Mouse (Mus musculus) hindbrain, embryonic 14.5 days (tissue): ENCODE results near the gene Runx3. TPM values are rescaled to one million over a fixed set of nuclear protein-coding genes. Genes with fewer than 3 reads are reported as not detected.

Experiments used
- ATAC-seq: fragments of 200-750 bp; cut with Nextera tagmentation; 2 replicates; pipeline ENCODE4 v1.8.0; 2017; ENCODE audit warnings: moderate number of reproducible peaks, mild to moderate bottlenecking, moderate TSS enrichment, moderate library complexity; ENCODE audit not compliant: low FRiP score
- DNase-seq: peaks from one replicate; pipeline ENCODE4 v3.0.0-alpha.2; 2015; ENCODE audit warnings: low spot score
- H3K27ac ChIP-seq: fragments of 300-500 bp; sonication (generic); 2 replicates; pipeline ENCODE4 v1.5.1; 2014; ENCODE audit warnings: mild to moderate bottlenecking, moderate library complexity
- H3K27me3 ChIP-seq: fragments of 300-500 bp; sonication (generic); 2 replicates; pipeline ENCODE4 v1.6.1; 2014; ENCODE audit warnings: mild to moderate bottlenecking, low read length, mixed read lengths; ENCODE audit not compliant: control insufficient read depth, insufficient read depth
- H3K36me3 ChIP-seq: fragments of 300-500 bp; sonication (generic); replicated peaks from 2 replicates; pipeline ENCODE4 v1.6.1; 2014; ENCODE audit not compliant: control insufficient read depth, insufficient read depth
- H3K4me1 ChIP-seq: fragments of 300-500 bp; sonication (generic); replicated peaks from 2 replicates; pipeline ENCODE4 v1.6.1; 2014; ENCODE audit warnings: antibody characterized with exemption, low read length, mixed read lengths; ENCODE audit not compliant: control insufficient read depth, insufficient read depth
- H3K4me2 ChIP-seq: fragments of 300-500 bp; sonication (generic); replicated peaks from 2 replicates; pipeline ENCODE4 v1.6.1; 2014; ENCODE audit warnings: mild to moderate bottlenecking, moderate library complexity
- H3K4me3 ChIP-seq: fragments of 300-500 bp; sonication (generic); replicated peaks from 2 replicates; pipeline ENCODE4 v1.5.1; 2014; ENCODE audit warnings: mild to moderate bottlenecking, low read length
- H3K9ac ChIP-seq: fragments of 300-500 bp; sonication (generic); 2 replicates; pipeline ENCODE4 v1.6.1; 2014
- H3K9me3 ChIP-seq: fragments of 300-500 bp; sonication (generic); 2 replicates; pipeline ENCODE4 v1.6.1; 2016; ENCODE audit warnings: low read length; ENCODE audit not compliant: control insufficient read depth
- WGBS: fragments of 180-500 bp; shearing (Covaris S2); extraction: QIAGEN DNeasy Blood & Tissue Kit; methylation state at CpG from one replicate; pipeline ENCODE4 v1.1.7; 2014; 5-methylcytosine and 5-hydroxymethylcytosine counted together
- polyA plus RNA-seq: library from polyadenylated mRNA; unstranded; fragments of >200 nt; fragmentation: Nextera tagmentation; extraction: Ambion mirVana; gene quantifications from 2 replicates; pipeline ENCODE4 v1.2.1, GENCODE M21; 2014

Runx3 gene
- polyA plus RNA-seq, 1 experiment from 2014 or later = not detected

GRCm38 (mm10) chr4:135158724-135159409 is 38.4 kb downstream of the Runx3 start:
- Histone ChIP-seq H3K4me1 (no peaks in the 10 kb centered on the region), H3K9me3 (no peaks in the 10 kb centered on the region), H3K36me3 (no peaks in the 10 kb centered on the region), H3K9ac (no peak overlapping the region), H3K27ac (no peak overlapping the region), H3K4me2 (no peak overlapping the region), H3K4me3 (no peak overlapping the region), H3K27me3 (peaks cover 81% of the 10 kb centered on the region)
- ATAC-seq (no peak), DNase-seq (no peak)
- WGBS = 8% methylated on average over 9 of the region's 9 CpGs

- DNase-seq = no peak
- 44% methylated on average over 2 of the region's 2 CpGs for WGBS
- Histone ChIP-seq H3K9ac (no peak overlapping the region), H3K27me3 (peaks cover 80% of the 10 kb centered on the region), H3K4me1 (no peaks in the 10 kb centered on the region), H3K36me3 (no peaks in the 10 kb centered on the region), H3K27ac (no peak overlapping the region), H3K4me3 (no peak overlapping the region), H3K9me3 (no peaks in the 10 kb centered on the region), H3K4me2 (no peak overlapping the region)
- no peak for ATAC-seq
Measured at GRCm38 (mm10) chr4:135159663-135160062, 39.2 kb downstream of the Runx3 start.

GRCm38 (mm10) chr4:135160168-135160567 is 39.7 kb downstream of the Runx3 start:
- Histone ChIP-seq H3K4me2 (no peak overlapping the region), H3K36me3 (no peaks in the 10 kb centered on the region), H3K4me3 (no peak overlapping the region), H3K9me3 (no peaks in the 10 kb centered on the region), H3K27ac (no peak overlapping the region), H3K9ac (no peak overlapping the region), H3K4me1 (no peaks in the 10 kb centered on the region), H3K27me3 (peaks cover 80% of the 10 kb centered on the region)
- DNase-seq (no peak), ATAC-seq (no peak)
- 65% methylated on average over 3 of the region's 3 CpGs for WGBS

- H3K27me3 ChIP-seq = peaks cover 80% of the 10 kb centered on the region
- ATAC-seq (no peak), DNase-seq (no peak)
- 92% methylated on average over 11 of the region's 11 CpGs for WGBS
- no peaks in the 10 kb centered on the region for H3K36me3 ChIP-seq
- H3K27ac ChIP-seq = no peak overlapping the region
- 0 out of 2 replicates have a peak, but pooled peaks cover 3% of the 10 kb centered on the region for H3K4me1 ChIP-seq
- H3K9me3 ChIP-seq = no peaks in the 10 kb centered on the region
- no peak overlapping the region for H3K4me2 ChIP-seq
- no peak overlapping the region for H3K4me3 ChIP-seq
- H3K9ac ChIP-seq = no peak overlapping the region
Measured at GRCm38 (mm10) chr4:135161441-135161840, 41.0 kb downstream of the Runx3 start.

DNA sequence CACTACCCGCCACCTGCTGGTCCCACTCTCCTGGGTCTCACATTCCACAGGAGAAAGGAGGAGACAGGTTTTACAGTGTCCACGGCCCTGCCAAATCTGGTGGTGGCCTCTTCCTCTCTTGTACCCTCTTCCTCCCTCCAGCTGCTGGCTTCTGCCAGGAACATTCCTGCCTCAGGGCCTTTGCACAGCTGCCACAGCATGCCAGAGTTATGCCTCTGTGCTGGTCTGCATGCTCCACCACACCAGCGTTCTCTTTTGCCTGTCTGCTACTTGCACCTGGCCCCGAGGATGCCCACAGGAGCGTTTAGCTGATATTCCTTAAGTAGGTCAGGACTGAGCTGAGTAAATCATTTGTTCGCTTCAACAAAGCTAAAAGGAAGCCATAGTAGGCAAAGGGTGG is 45.3 kb downstream of the Runx3 start:
- H3K9me3 ChIP-seq = no peaks in the 10 kb centered on the region
- H3K27ac ChIP-seq = no peak overlapping the region
- no peak for DNase-seq
- H3K4me3 ChIP-seq = no peak overlapping the region
- H3K4me2 ChIP-seq = no peak overlapping the region
- WGBS = 59% methylated on average over 6 of the region's 6 CpGs
- H3K27me3 ChIP-seq = peaks cover 74% of the 10 kb centered on the region
- 0 out of 2 replicates have a peak, but pooled peaks cover 4% of the 10 kb centered on the region for H3K4me1 ChIP-seq
- H3K36me3 ChIP-seq = no peaks in the 10 kb centered on the region
- ATAC-seq = no peak
- H3K9ac ChIP-seq = no peak overlapping the region

DNA sequence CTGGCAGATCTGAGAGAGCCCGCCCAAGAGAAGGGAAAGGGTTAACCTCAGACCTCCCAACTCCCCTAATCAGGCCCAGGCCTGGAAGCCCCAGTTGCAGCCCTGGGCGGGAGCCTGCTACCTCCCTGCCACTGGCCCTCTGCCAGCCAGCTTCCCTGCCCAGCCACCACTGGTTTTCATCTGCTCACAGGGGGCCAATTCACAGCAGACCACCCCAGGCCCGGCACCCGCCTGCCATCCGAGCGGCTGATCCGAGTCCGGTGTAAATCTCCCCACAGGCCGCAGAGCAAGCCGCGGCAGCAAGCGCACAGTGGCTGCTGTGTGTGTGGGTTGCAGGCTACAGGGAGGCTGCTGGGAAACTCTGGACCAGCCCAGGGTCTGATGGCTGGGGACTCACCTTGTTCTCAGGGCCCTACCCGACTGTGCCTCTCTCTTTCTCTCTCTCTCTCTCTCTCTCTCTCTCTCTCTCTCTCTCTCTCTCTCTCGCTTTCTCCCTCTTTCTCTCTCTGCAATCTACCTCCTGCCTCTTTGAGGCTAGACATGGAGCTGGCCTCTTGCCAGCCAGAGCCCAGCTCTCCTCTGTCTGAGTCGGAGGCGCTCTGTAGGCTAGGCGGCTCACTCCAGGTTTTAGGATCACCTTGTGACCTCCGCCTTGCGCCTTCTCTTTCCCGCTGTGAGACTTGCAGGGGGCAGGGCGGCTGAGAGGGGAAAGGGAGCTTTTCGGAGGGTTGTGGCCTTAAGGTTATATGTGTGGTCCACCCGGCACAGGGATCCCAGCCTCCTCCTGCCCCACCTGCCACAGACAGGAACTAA is 46.2 kb downstream of the Runx3 start:
- Histone ChIP-seq H3K4me2 (peak overlapping the region; percentile 18), H3K27ac (no peak overlapping the region), H3K9me3 (no peaks in the 10 kb centered on the region), H3K36me3 (no peaks in the 10 kb centered on the region), H3K9ac (no peak overlapping the region), H3K4me1 (0 out of 2 replicates have a peak, but pooled peaks cover 4% of the 10 kb centered on the region), H3K4me3 (no peak overlapping the region), H3K27me3 (peaks cover 65% of the 10 kb centered on the region)
- peak; percentile 40; the same call in 1 of the 2 replicates for ATAC-seq
- no peak for DNase-seq
- WGBS = 3% methylated on average over 22 of the region's 23 CpGs

DNA sequence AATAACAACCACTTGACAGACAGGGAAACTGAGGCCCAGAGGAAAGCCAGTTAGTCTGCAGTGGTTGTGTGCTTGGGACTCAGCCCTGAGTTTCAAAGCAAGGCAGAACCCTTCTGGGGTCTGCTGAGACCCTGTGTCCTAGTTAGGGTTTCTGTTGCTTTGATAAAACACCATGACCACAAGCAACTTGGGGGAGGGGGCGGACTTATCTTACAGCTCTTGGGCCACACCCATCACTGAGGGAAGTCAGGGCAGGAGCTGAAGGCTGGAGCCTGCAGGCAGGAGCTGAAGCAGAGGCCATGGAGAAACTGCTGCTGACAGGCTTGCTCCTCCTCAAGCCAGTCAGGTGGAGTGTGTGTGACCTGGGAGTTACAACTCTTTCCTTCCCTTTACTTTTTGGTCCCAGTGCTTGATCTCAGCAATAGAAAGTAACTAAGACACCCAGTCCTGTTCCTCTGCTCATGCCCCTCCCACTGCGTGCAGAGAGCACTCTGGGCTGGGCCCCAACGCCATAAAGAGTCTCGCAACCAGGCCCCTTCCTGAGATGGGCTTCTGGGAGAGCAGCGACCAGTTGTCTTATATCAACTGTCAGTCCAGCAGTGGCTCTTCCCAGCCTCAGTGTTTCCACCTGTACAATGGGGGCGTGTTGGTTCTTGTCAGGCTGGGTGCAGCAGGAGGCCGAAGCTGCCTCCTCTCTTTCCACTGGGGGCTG is 47.5 kb downstream of the Runx3 start:
- H3K27me3 ChIP-seq = peaks cover 64% of the 10 kb centered on the region
- H3K4me3 ChIP-seq = no peak overlapping the region
- WGBS = 55% methylated on average over 7 of the region's 7 CpGs
- no peak overlapping the region for H3K9ac ChIP-seq
- H3K4me1 ChIP-seq = 0 out of 2 replicates have a peak, but pooled peaks cover 4% of the 10 kb centered on the region
- no peak for DNase-seq
- H3K27ac ChIP-seq = no peak overlapping the region
- H3K36me3 ChIP-seq = no peaks in the 10 kb centered on the region
- no peak for ATAC-seq
- no peaks in the 10 kb centered on the region for H3K9me3 ChIP-seq
- H3K4me2 ChIP-seq = no peak overlapping the region

GRCm38 (mm10) chr4:135169096-135169495 is 48.6 kb downstream of the Runx3 start:
- H3K4me1 ChIP-seq = 0 out of 2 replicates have a peak, but pooled peaks cover 4% of the 10 kb centered on the region
- DNase-seq (no peak), ATAC-seq (no peak)
- no peaks in the 10 kb centered on the region for H3K9me3 ChIP-seq
- no peaks in the 10 kb centered on the region for H3K36me3 ChIP-seq
- no peak overlapping the region for H3K9ac ChIP-seq
- no peak overlapping the region for H3K27ac ChIP-seq
- peaks cover 62% of the 10 kb centered on the region for H3K27me3 ChIP-seq
- no peak overlapping the region for H3K4me2 ChIP-seq
- 69% methylated on average over 10 of the region's 10 CpGs for WGBS
- H3K4me3 ChIP-seq = no peak overlapping the region

- DNase-seq (no peak), ATAC-seq (no peak)
- no peak overlapping the region for H3K9ac ChIP-seq
- peaks cover 62% of the 10 kb centered on the region for H3K27me3 ChIP-seq
- WGBS = 52% methylated on average over 4 of the region's 4 CpGs
- H3K27ac ChIP-seq = no peak overlapping the region
- H3K36me3 ChIP-seq = no peaks in the 10 kb centered on the region
- H3K9me3 ChIP-seq = no peaks in the 10 kb centered on the region
- H3K4me2 ChIP-seq = no peak overlapping the region
- 0 out of 2 replicates have a peak, but pooled peaks cover 4% of the 10 kb centered on the region for H3K4me1 ChIP-seq
- H3K4me3 ChIP-seq = no peak overlapping the region
Measured at GRCm38 (mm10) chr4:135169501-135169900, 49.0 kb downstream of the Runx3 start.
